Mouse (Mus musculus) cerebellum, postnatal 36 days (tissue): Measurements from ENCODE around the gene Cers1.

Source experiments
- DNase-seq, 2 experiments: peaks; one replicate each; pipeline ENCODE4 v3.0.0; 2021 to 2022; ENCODE audit warnings: mixed read lengths in 2 of 2

The Cers1 gene

DNA sequence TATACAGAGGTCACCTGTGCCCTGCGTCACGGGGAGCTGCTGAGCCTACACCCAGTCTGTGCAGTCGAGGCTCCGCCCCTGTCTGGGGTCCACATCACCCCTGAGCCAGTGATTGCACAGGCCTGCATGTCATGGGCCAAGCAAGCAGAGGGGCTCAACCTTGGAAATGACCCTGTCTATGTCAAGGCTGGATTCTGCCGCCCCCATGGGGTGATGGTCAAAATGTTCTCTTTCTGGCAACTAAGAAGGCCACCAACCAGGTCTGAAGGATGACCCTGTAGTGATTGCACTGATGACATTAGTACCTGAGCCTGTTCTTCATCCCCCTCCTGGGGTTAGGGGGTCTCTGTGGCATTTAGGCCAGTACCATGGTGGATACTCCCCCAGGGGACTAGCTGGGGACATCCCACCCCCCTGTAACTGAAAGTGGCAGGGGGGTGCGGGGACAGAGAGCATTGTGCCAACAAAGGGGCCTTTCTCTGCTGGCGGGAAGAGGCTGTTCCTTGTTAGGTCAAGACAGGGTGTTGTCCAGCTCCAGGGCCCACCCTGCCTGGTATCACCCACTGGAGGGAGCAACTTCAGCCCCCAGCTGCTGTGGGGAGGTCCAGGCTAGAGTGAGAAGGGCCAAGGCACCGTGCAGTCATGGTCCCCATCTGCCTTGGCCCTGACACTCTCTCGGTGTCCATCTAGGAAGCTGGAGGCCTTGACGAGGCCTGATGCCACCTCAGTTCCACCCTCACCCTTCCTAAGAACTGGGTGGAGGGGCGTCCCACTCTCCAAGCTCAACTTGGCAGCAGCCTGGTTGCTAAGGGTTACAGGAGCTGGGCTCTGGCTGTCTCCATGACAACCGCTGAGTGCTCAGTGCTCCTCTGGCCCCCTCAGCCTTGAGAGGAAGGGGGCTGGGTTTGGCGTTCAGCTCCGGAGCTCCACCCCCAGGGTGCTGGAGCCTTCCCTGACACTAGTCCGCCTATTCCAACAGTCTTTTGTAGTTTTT, 1.2 kb downstream of the Cers1 start:
- DNase-seq: peak; percentile 42 to 48

GRCm38 (mm10) chr8:70317872-70318271, 2.3 kb downstream of the Cers1 start:
- no peak for DNase-seq

- DNase-seq: no peak
These were observed 8.1 kb downstream of the Cers1 start for GRCm38 (mm10) chr8:70323716-70324115.

DNA sequence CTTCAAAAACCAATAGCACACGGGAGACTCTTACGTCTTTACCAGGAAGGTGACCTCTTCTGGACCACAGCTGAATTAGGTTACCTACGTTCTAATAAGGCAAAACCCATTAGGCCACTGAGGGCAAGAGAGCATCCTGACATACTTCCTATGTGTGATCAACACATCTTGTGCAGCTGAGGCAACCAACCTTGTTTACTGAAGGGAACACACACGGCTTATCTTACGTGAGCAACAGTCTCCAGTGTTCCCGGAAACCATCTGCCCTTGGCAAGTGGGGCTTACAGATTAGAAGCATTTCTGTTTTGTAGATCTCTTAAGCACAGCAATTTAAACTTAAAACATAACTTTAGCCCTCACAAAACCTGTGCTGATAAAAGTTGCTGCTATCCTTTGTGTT, 11.9 kb downstream of the Cers1 start:
- no peak for DNase-seq

DNA sequence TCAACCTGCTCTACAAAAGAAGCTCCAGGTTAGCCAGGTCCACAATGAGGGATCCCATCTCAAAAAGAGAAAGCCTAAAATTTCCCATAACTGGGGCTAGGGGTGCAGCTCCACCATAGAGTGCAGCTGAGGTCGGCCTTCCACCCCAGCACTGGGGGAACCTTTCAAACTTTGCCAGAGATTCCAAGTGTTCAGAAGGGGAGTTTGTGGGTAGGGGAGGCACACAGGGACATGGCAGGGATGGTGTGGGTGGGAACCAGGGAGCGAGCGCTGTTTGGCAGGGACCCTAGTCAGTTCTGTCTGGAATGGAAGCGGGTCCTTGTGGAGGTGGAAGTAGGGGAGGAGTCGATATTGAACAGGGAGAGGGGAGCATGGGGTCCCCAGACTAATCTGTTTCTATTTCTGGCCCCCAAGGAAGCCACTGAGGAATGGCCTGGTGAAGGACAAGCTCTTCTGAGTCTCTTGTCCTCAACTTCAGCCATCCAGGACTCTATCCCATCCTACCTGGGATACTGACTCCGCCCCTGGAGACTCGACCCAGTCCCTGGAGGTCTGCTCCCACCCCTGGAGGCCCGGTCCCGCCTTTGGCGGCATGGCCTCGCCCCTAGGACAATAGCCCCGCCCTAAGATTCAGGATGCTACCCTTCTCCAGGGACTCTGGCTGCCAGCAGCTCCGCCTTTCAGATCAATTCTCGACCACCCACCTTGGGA, 13.7 kb downstream of the Cers1 start, which contains the start of gene Gdf1:
Gene Gdf1, plus strand, starts transcription at position 694 of the 711 bp plus-strand sequence.
- DNase-seq: no peak

DNA sequence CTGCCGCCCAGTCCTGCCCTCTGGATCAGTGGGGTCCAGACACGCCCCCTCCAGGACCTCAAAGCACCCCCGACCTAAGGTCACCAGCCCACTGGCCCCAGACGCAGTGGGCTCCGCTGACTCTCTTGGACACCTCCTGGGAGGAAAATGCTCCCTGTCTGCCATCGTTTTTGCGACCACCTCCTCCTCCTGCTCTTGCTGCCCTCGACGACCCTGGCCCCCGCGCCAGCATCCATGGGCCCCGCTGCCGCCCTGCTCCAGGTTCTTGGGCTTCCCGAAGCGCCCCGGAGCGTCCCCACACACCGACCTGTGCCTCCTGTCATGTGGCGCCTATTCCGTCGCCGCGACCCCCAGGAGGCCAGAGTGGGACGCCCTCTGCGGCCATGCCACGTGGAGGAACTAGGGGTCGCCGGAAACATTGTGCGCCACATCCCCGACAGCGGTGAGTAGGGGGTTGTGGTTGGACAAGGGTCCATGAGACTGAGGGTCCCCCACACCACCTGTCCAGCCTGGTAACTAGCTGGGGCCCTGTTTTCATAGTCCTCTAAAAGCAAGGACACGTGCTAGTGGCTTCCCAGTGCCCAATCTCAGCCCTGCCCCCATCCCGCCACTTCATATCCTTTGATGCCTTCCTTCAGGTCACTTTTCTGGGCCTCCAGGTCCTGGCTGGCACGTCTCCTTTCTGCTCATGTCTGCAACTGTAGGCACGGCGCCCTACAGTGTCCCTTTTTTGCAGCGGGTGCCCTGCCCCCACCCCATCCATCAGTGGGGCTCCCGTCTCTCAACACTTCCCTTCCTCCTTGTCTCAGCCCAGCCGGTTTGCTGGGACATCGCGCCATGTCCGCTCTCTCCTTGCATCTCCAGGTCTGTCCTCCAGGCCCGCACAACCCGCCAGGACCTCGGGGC, 14.5 kb downstream of the Cers1 start:
- peak in 1 of 2 experiments; percentile 38 for DNase-seq

- DNase-seq: peak; percentile 46 to 55
These were observed 15.3 kb downstream of the Cers1 start for GRCm38 (mm10) chr8:70330741-70331364.

GRCm38 (mm10) chr8:70331526-70331925, 16.0 kb downstream of the Cers1 start:
- DNase-seq: peak in 1 of 2 experiments; percentile 36

DNA sequence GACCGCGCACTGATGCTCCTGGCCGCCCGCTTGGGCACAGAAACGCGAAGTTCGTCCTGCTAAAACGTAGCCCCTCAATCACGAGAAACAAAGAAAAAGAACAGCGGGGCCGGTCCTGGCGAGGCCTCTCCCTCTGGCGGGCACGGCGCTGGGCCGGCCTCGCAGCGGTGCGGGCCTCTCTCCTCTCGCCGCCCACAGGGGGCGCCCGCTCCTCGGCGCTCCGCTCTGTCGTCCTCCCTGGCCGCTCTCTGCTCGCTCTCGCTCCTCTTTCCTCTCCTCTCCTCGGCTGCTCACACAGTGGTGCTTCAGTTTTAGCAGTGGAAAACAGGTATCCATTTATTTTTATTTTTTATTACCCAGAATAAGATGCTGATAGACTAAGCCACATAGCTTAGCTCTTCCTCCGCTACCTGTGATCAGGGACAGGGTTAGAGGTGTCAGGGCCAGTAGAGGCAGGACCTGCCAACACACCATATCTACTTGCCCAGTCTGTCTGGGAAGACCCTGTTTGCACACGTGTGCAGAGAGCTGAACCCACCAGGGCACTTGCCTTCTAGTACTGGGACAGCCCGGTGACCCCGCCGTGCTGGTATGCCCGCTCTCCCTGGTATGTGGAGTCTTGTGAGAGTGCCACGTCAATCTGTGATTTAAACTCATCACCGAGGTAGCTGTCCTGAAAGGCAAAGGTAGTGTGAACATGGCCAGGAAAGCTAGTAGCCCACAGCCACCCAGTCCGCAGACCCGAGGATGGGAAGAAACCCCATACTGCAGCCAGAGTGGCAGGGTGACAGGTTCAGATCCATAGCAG, 16.7 kb downstream of the Cers1 start:
- peak; percentile 82 to 89 for DNase-seq

DNA sequence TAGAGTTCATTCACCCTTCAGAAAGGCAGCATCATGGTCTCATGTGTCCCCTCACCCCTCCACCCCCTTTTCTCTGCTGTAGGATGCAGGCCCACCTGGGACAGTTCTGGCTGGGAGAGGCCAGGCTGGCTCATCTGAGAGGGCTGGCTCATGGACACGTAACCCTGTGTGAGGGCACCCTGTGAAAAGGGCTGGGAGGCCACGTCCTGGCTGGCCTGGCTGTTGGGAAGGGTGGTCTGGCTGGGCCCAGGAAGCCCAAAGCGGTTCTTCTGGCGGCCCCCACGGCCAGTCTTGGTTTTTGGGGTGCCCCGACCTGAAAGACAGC, 17.3 kb downstream of the Cers1 start:
- DNase-seq: no peak

DNA sequence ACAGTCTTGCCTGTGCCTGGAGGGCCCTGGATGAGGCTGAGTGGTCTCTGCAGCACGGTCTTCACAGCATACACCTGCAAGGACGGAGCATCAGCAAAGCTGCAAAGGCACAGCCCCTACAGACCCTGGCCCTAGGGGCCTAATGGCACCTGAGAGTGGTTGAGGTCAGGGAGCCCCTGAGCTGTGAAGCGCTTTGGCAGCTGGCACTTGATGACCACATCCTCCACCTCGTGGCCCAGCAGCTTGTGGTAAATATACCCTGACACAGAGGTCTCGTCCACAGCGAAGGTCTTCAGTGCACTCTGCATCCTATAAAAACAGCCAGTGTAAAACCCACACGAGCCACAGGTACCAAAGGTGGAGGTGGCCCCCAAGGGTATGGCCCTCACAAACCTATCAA, 23.4 kb downstream of the Cers1 start:
- no peak for DNase-seq

- peak in 1 of 2 experiments; percentile 52 for DNase-seq
These were observed 25.1 kb downstream of the Cers1 start for GRCm38 (mm10) chr8:70340659-70341058.

DNA sequence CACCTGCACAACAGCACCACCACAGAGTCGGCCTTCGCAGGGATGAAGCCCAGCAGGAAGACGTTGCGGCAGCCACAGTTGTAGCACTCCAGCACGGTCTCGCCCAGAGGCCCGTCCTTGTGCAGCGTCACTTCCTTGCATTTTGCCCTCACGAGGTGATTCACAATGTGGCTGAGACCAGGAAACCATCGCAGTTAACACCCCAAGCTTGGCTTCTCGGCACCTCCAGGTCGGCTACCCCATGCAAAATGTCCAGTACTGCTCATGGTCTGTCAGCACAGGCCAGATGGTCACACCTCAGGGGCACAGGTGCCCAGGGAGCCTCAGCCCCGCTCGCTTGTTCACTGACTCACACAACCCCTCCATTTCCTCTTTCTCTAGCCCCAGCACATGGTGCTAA, 26.4 kb downstream of the Cers1 start:
- DNase-seq: peak; percentile 64 to 70

GRCm38 (mm10) chr8:70343076-70343475, 27.5 kb downstream of the Cers1 start:
- no peak for DNase-seq

- DNase-seq: peak; percentile 67 to 74
These were observed 28.1 kb downstream of the Cers1 start for GRCm38 (mm10) chr8:70343696-70344095.

DNA sequence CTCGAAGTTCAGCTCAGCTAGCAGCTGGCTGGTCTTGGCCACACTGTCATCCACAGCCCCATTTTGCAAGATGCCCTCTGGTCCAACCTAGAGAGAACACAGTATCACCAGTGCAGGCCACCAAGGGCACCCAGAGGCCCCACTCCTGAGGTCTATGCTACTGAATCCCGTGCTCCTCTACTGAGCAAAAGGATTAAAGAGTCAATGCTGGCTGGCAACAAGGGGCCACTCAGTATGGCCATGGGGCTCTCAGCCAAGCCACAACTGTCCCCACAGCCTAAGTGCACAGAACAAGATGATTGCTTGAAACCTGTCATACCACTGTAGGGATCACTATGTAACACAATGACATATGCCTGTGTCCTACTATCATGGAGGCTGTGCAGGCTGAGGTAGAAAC, 28.7 kb downstream of the Cers1 start:
- DNase-seq: no peak

GRCm38 (mm10) chr8:70347443-70347842, 31.9 kb downstream of the Cers1 start:
- DNase-seq: no peak

DNA sequence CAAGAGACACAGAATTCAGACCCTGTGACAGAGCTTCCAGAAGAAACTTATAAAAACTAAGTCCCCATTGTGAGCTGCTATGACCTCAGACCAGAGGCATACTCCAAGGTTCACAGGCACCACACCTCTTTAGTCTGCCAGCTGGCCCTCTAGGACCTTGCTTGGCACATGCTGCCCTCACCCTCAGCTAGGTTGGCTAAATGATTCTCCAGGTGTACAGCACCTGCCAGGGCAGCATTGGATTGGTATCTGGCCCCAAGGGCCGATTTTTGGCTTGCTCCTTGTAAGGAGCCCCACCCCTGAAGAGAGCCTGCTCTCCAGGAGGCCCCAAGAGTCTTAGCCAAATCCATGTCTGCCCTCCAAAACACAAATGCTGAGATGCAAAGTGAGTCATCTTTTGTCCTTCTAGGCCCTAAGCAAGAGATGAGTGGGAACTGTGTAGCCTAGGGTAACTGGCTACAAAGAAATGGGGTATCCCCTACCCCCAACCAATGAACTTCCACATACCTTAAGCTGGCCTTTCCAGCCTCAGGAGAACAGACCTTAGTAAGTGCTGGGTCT, 32.4 kb downstream of the Cers1 start:
- no peak for DNase-seq

DNA sequence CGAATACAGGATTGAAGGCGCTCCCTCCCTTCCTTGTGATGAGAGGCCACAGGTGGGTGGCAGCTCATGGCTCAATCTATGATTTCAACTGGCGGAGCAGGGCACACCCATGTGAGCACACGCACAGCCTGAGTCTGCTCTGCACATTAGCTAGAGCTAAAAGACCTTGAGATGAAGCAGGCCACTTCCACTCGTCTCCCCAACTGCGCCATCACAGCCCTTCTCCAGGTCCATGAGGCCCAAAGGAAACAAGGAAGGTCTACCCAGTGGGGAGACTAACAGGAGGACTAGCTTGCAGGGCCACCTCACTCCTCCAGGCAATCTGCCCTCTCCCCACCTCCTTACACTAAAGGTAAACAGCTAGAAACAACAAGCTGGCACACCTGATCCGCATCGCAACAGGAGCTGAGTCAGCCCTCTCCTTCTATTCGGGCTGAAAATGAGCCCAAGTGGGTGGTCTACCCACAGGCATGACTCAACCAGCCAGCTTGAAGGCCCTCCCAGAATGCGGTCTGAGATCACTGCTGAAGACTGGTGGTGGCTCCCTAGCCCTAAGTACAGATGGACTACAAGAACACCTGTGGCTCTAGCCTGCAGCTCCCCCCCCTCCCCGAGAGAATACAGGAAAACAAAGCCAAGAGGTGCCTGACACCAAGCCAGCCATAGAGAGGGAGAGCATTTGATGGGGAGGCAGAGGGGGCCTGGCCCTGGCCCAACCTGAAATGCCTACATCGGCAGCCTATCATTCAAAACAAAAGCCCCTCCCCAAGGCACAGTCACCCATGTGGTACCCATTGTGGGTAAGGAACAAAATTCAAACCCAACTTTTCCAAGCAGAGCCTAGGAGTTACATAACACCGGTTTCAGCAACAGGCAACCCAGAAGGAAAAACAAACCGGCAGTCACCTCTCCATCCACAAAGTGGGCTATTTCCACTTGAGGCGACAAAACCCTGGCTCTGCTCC, 35.7 kb downstream of the Cers1 start:
- DNase-seq: peak; percentile 53 to 57

DNA sequence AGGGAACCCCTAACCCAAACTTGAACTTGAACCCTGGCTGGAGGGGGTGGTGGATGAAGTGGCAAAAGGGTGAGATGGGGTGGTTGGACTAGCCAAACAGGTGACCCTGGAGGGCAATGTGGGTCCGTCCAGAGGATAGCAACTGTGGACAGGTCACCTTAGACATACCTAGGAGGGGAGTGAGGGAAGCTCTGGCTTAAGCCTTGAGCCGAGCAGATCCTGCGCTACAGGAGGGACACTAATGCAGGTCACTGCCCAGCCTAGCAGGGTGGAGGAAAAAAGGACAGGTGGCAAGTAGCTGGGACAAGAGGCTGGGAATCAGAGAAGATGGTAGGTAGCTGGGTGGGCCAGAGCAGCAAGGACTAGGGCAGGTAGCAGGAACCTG, 36.4 kb downstream of the Cers1 start:
- DNase-seq: no peak
